In the genomic region with DNA sequence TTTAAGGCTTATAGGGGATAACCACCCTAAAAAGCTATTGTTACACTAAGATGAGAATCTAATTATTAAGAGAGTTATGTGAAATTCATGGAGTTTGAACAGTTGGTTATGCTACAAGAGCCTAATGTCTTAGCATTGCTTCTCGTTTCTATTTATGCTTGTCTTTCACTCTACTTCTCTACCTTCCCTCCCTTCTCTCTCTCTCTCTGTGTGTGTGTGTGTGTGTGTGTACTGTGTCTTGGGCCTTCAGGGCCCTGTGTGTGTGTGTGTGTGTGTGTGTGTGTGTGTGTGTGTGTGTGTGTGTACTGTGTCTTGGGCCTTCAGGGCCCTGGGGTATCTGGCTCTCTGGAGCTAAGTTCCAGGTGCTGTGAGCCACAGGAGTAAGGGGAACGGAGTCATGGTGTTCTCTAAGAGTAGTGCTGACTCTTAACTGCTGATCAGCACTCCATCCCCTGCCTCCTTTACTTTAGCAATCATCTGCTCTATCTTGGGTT, we compare ENCODE assay signal across 8 mouse cellular contexts. TPM values are rescaled to one million over a fixed set of nuclear protein-coding genes. Genes with fewer than 3 reads are reported as not detected.
DNase-seq lines count a peak whose midpoint lies in the region; ATAC-seq lines count a peak whose summit lies in the region.
"Had no signal": no experiment of that assay in that cellular context is flagged by ENCODE, and none has a peak within 500 bp of the region (broad histone marks: within the 10 kb centered on the region; RNA-seq: fewer than 3 reads in every experiment).

No protein-coding gene starts in this region.

- H3K27me3 ChIP-seq in midbrain, embryonic 12.5 days: no peaks in the 10 kb centered on the region
- H3K27me3 ChIP-seq in midbrain, embryonic 13.5 days: no peaks in the 10 kb centered on the region
- no peaks in the 10 kb centered on the region for H3K27me3 ChIP-seq in forebrain, embryonic 14.5 days (replicated peaks; ENCODE audit: control insufficient read depth, insufficient read depth, low read length)
- H3K27me3 ChIP-seq in hindbrain, embryonic 16.5 days (replicated peaks; ENCODE audit: control insufficient read depth, insufficient read depth, low read length): no peaks in the 10 kb centered on the region
- H3K27me3 ChIP-seq in neural tube, embryonic 14.5 days (ENCODE audit: control insufficient read depth, insufficient read depth, low read length): no peaks in the 10 kb centered on the region

- no peak overlapping the region for H3K9ac ChIP-seq in midbrain, embryonic 12.5 days (replicated peaks)
- H3K9ac ChIP-seq in midbrain, embryonic 13.5 days (replicated peaks): no peak overlapping the region
- no peak overlapping the region for H3K9ac ChIP-seq in forebrain, embryonic 14.5 days (ENCODE audit: low read length)
- H3K9ac ChIP-seq in hindbrain, embryonic 16.5 days (ENCODE audit: low read depth, low read length): no peak overlapping the region
- H3K9ac ChIP-seq in neural tube, embryonic 14.5 days (replicated peaks; ENCODE audit: low read depth, low read length): no peak overlapping the region

- H3K9me3 ChIP-seq in midbrain, embryonic 12.5 days: no peaks in the 10 kb centered on the region
- H3K9me3 ChIP-seq in midbrain, embryonic 13.5 days: no peaks in the 10 kb centered on the region
- no peaks in the 10 kb centered on the region for H3K9me3 ChIP-seq in forebrain, embryonic 14.5 days (replicated peaks; ENCODE audit: control insufficient read depth, low read length)
- H3K9me3 ChIP-seq in hindbrain, embryonic 16.5 days (ENCODE audit: control insufficient read depth, low read length): no peaks in the 10 kb centered on the region
- no peaks in the 10 kb centered on the region for H3K9me3 ChIP-seq in neural tube, embryonic 14.5 days (ENCODE audit: control insufficient read depth, low read length)

- DNase-seq in forebrain, embryonic 14.5 days (ENCODE audit: low spot score): no peak
- no peak for DNase-seq in right cerebral cortex, postnatal 25 days
- no peak for DNase-seq in Muller cell, postnatal 12 days (ENCODE audit: inconsistent ontology term)
- DNase-seq: right cerebral cortex, postnatal 4 days had no signal

- H3K36me3 ChIP-seq in midbrain, embryonic 12.5 days: peaks cover 13% of the 10 kb centered on the region; the same call in 1 of the 2 replicates
- peaks cover 7% of the 10 kb centered on the region for H3K36me3 ChIP-seq in midbrain, embryonic 13.5 days
- peaks cover 14% of the 10 kb centered on the region for H3K36me3 ChIP-seq in forebrain, embryonic 14.5 days (ENCODE audit: control insufficient read depth, insufficient read depth, low read length)
- no peaks in the 10 kb centered on the region for H3K36me3 ChIP-seq in hindbrain, embryonic 16.5 days (ENCODE audit: control insufficient read depth, insufficient read depth, low read length)
- H3K36me3 ChIP-seq in neural tube, embryonic 14.5 days (ENCODE audit: control insufficient read depth, insufficient read depth, low read length): no peaks in the 10 kb centered on the region

- peak; percentile 55 for ATAC-seq in midbrain, embryonic 12.5 days (ENCODE audit: low FRiP score, low read depth)
- ATAC-seq in midbrain, embryonic 13.5 days: no peak; the same call in 1 of the 2 replicates
- ATAC-seq in forebrain, embryonic 14.5 days: peak; percentile 40
- peak; percentile 44 for ATAC-seq in hindbrain, embryonic 16.5 days
- peak; percentile 67; the same call in 1 of the 2 replicates for ATAC-seq in neural tube, embryonic 14.5 days (ENCODE audit: low read depth)

- H3K4me1 ChIP-seq in midbrain, embryonic 12.5 days: peaks cover 13% of the 10 kb centered on the region; the same call in 1 of the 2 replicates
- peaks cover 14% of the 10 kb centered on the region for H3K4me1 ChIP-seq in midbrain, embryonic 13.5 days (replicated peaks)
- peaks cover 7% of the 10 kb centered on the region; the same call in 1 of the 2 replicates for H3K4me1 ChIP-seq in forebrain, embryonic 14.5 days (ENCODE audit: control insufficient read depth, insufficient read depth, low read length)
- H3K4me1 ChIP-seq in hindbrain, embryonic 16.5 days (ENCODE audit: control insufficient read depth, insufficient read depth, low read depth, low read length): no peaks in the 10 kb centered on the region; the same call in 1 of the 2 replicates
- no peaks in the 10 kb centered on the region for H3K4me1 ChIP-seq in neural tube, embryonic 14.5 days (ENCODE audit: control insufficient read depth, insufficient read depth, low read length)

- no peak overlapping the region for H3K4me2 ChIP-seq in midbrain, embryonic 12.5 days (replicated peaks)
- H3K4me2 ChIP-seq in midbrain, embryonic 13.5 days (replicated peaks): no peak overlapping the region
- H3K4me2 ChIP-seq in forebrain, embryonic 14.5 days (ENCODE audit: low read length): no peak overlapping the region
- no peak overlapping the region for H3K4me2 ChIP-seq in hindbrain, embryonic 16.5 days (ENCODE audit: low read length)
- no peak overlapping the region for H3K4me2 ChIP-seq in neural tube, embryonic 14.5 days (ENCODE audit: low read depth, low read length)

- WGBS in midbrain, embryonic 12.5 days: 76% methylated on average over 2 of the region's 2 CpGs
- WGBS in midbrain, embryonic 13.5 days: 69% methylated on average over 2 of the region's 2 CpGs
- 66% methylated on average over 2 of the region's 2 CpGs for WGBS in forebrain, embryonic 14.5 days
- WGBS in hindbrain, embryonic 16.5 days: 65% methylated on average over 2 of the region's 2 CpGs
- 80% methylated on average over 2 of the region's 2 CpGs for WGBS in neural tube, embryonic 14.5 days

- peak overlapping the region; percentile 56 for H3K27ac ChIP-seq in midbrain, embryonic 12.5 days (replicated peaks)
- H3K27ac ChIP-seq in midbrain, embryonic 13.5 days: no peak overlapping the region
- no peak overlapping the region for H3K27ac ChIP-seq in forebrain, embryonic 14.5 days (ENCODE audit: low read depth, low read length)
- H3K27ac ChIP-seq in hindbrain, embryonic 16.5 days (ENCODE audit: low read depth, low read length): no peak overlapping the region
- no peak overlapping the region for H3K27ac ChIP-seq in neural tube, embryonic 14.5 days (ENCODE audit: low read depth, low read length)

- no peak overlapping the region for H3K4me3 ChIP-seq in midbrain, embryonic 12.5 days
- H3K4me3 ChIP-seq in midbrain, embryonic 13.5 days (replicated peaks): no peak overlapping the region
- H3K4me3 ChIP-seq in forebrain, embryonic 14.5 days (ENCODE audit: low read depth, low read length): no peak overlapping the region
- no peak overlapping the region for H3K4me3 ChIP-seq in hindbrain, embryonic 16.5 days (ENCODE audit: low read length)
- no peak overlapping the region for H3K4me3 ChIP-seq in neural tube, embryonic 14.5 days (ENCODE audit: low read depth, low read length)

RNA-seq across cellular contexts. Expression of a gene that starts 6.9 kb away (rescaled TPM):
- 9.5 and 9.9 TPM in 2 replicates for polyA plus RNA-seq in midbrain, embryonic 12.5 days (2016; fragmentation: Nextera tagmentation; extraction: Ambion mirVana)
- 5.6 and 6.0 TPM in 2 replicates for polyA plus RNA-seq in midbrain, embryonic 13.5 days (2015; fragmentation: Nextera tagmentation; extraction: Ambion mirVana)
- polyA plus RNA-seq in forebrain, embryonic 14.5 days (2014; fragmentation: Nextera tagmentation; extraction: Ambion mirVana): 3.8 and 4.5 TPM in 2 replicates
- polyA plus RNA-seq in hindbrain, embryonic 16.5 days (2015; fragmentation: Nextera tagmentation; extraction: Ambion mirVana): 3.2 and 4.7 TPM in 2 replicates
- polyA plus RNA-seq in neural tube, embryonic 14.5 days (2014; fragmentation: Nextera tagmentation; extraction: Ambion mirVana): 5.4 and 6.1 TPM in 2 replicates

RNA-seq across cellular contexts. Expression of a gene that starts 29.0 kb away (rescaled TPM):
- polyA plus RNA-seq in midbrain, embryonic 12.5 days (2016; fragmentation: Nextera tagmentation; extraction: Ambion mirVana): 37.9 and 40.1 TPM in 2 replicates
- 38.7 and 45.2 TPM in 2 replicates for polyA plus RNA-seq in midbrain, embryonic 13.5 days (2015; fragmentation: Nextera tagmentation; extraction: Ambion mirVana)
- 38.0 and 45.5 TPM in 2 replicates for polyA plus RNA-seq in forebrain, embryonic 14.5 days (2014; fragmentation: Nextera tagmentation; extraction: Ambion mirVana)
- 35.4 and 36.2 TPM in 2 replicates for polyA plus RNA-seq in hindbrain, embryonic 16.5 days (2015; fragmentation: Nextera tagmentation; extraction: Ambion mirVana)
- 42.3 and 44.9 TPM in 2 replicates for polyA plus RNA-seq in neural tube, embryonic 14.5 days (2014; fragmentation: Nextera tagmentation; extraction: Ambion mirVana)

RNA-seq across cellular contexts. Expression of a gene that starts 48.3 kb away (rescaled TPM):
- polyA plus RNA-seq in midbrain, embryonic 12.5 days (2016; fragmentation: Nextera tagmentation; extraction: Ambion mirVana): 0.64 and 0.79 TPM in 2 replicates
- polyA plus RNA-seq in midbrain, embryonic 13.5 days (2015; fragmentation: Nextera tagmentation; extraction: Ambion mirVana): 0.55 and 0.96 TPM in 2 replicates
- polyA plus RNA-seq in forebrain, embryonic 14.5 days (2014; fragmentation: Nextera tagmentation; extraction: Ambion mirVana): 0.70 and 1.1 TPM in 2 replicates
- 0.31 and 0.96 TPM in 2 replicates for polyA plus RNA-seq in hindbrain, embryonic 16.5 days (2015; fragmentation: Nextera tagmentation; extraction: Ambion mirVana)
- 0.29 and 0.41 TPM in 2 replicates for polyA plus RNA-seq in neural tube, embryonic 14.5 days (2014; fragmentation: Nextera tagmentation; extraction: Ambion mirVana)
